Mouse (Mus musculus) heart, postnatal 36 days (tissue): Measurements from ENCODE around the gene Nfix. TPM values are rescaled to one million over a fixed set of nuclear protein-coding genes. Genes with fewer than 3 reads are reported as not detected.
A peak's percentile ranks its signal among the peaks of the same experiment; 100 is the strongest.
"Not testable (repeated sequence)": the region's sequence is repeated elsewhere in the genome, so short reads cannot be mapped to it uniquely, and the experiment has no call there.

Experiments
- DNase-seq, 2 experiments: peaks; one replicate each; pipeline ENCODE4 v3.0.0; 2021 to 2022
- intact Hi-C: fragments of 180-260 bp; cut with DNase I; formaldehyde crosslinking; loops from one replicate; pipeline ENCODE4 v1.15.1; 2025
- total RNA-seq, 2 experiments: library from RNA; stranded (reverse); gene quantifications; 2 replicates each; pipeline ENCODE4 v1.2.3; 2021

Gene Nfix
- total RNA-seq, 2 experiments from 2014 or later = 279 to 296 TPM

- no peak for DNase-seq
- intact Hi-C loops = no loop called here
Measured at GRCm38 (mm10) chr8:84832759-84833742, 32.9 kb upstream of the Nfix start.

GRCm38 (mm10) chr8:84832034-84832717 is 32.0 kb upstream of the Nfix start:
- intact Hi-C loops = no loop called here
- peak; percentile 83 to 88 for DNase-seq

GRCm38 (mm10) chr8:84831490-84831889 is 31.3 kb upstream of the Nfix start, which contains the start of gene Gadd45gip1:
Gene Gadd45gip1 (plus strand): TSS chr8:84831522.
- DNase-seq = peak; percentile 28 to 43
- intact Hi-C loops = no loop called here

- DNase-seq, intact Hi-C loops: not testable (repeated sequence)
Measured at GRCm38 (mm10) chr8:84826518-84826917, 26.4 kb upstream of the Nfix start.

- intact Hi-C loops = no loop called here
Measured at GRCm38 (mm10) chr8:84825636-84826035, 25.5 kb upstream of the Nfix start.

GRCm38 (mm10) chr8:84823653-84824052 is 23.5 kb upstream of the Nfix start:
- peak; percentile 46 to 63 for DNase-seq
- intact Hi-C loops = no loop called here

More at GRCm38 (mm10) chr8:84825636-84826035, 25.5 kb upstream of the Nfix start:
- DNase-seq = no peak

- DNase-seq = no peak
- intact Hi-C loops = no loop called here
Measured at GRCm38 (mm10) chr8:84822723-84823122, 22.6 kb upstream of the Nfix start, which contains the start of gene Dand5. Gene Dand5 (minus strand): TSS chr8:84822823.

GRCm38 (mm10) chr8:84816117-84816516 is 16.0 kb upstream of the Nfix start:
- no peak for DNase-seq
- intact Hi-C loops = no loop called here

- peak; percentile 99 to 100 for DNase-seq
- intact Hi-C loops = no loop called here
Measured at GRCm38 (mm10) chr8:84815547-84815946, 15.4 kb upstream of the Nfix start.

GRCm38 (mm10) chr8:84814555-84815441 is 14.7 kb upstream of the Nfix start:
- intact Hi-C loops = loop anchor here (1.0 to 5.0 kb wide), 2 partner anchors 222 to 452 kb away; no protein-coding TSS in a partner anchor
- DNase-seq = no peak

- intact Hi-C loops = loop anchor here (1.0 to 5.0 kb wide), 2 partner anchors 222 to 452 kb away; no protein-coding TSS in a partner anchor
- DNase-seq = no peak
Measured at GRCm38 (mm10) chr8:84814240-84814554, 14.1 kb upstream of the Nfix start.

GRCm38 (mm10) chr8:84813830-84814229 is 13.7 kb upstream of the Nfix start:
- intact Hi-C loops = loop anchor here (1.0 to 5.0 kb wide), 4 partner anchors 105 to 452 kb away; no protein-coding TSS in a partner anchor
- no peak for DNase-seq

- DNase-seq = peak; percentile 82 to 91
- intact Hi-C loops = loop anchor here (1.0 to 5.0 kb wide), 3 partner anchors 104 to 451 kb away; no protein-coding TSS in a partner anchor
Measured at GRCm38 (mm10) chr8:84813059-84813458, 12.9 kb upstream of the Nfix start.

GRCm38 (mm10) chr8:84811303-84811702 is 11.2 kb upstream of the Nfix start:
- DNase-seq = no peak
- intact Hi-C loops = loop anchor here (1.0 to 5.0 kb wide), 2 partner anchors 74 to 449 kb away; no protein-coding TSS in a partner anchor

GRCm38 (mm10) chr8:84810896-84811295 is 10.8 kb upstream of the Nfix start:
- intact Hi-C loops = loop anchor here (1.0 to 5.0 kb wide), 2 partner anchors 74 to 449 kb away; no protein-coding TSS in a partner anchor
- peak; percentile 96 for DNase-seq

GRCm38 (mm10) chr8:84809941-84810280 is 9.8 kb upstream of the Nfix start:
- DNase-seq = no peak
- intact Hi-C loops = loop anchor here (5.0 kb wide), 1 partner anchor 448 kb away; no protein-coding TSS in a partner anchor

GRCm38 (mm10) chr8:84809109-84809940 is 9.2 kb upstream of the Nfix start:
- intact Hi-C loops = no loop called here
- no peak for DNase-seq

- intact Hi-C loops = no loop called here
- DNase-seq = no peak
Measured at GRCm38 (mm10) chr8:84806031-84806430, 5.9 kb upstream of the Nfix start.
